8 mouse cellular contexts compared by ENCODE assay signal in the genomic region with DNA sequence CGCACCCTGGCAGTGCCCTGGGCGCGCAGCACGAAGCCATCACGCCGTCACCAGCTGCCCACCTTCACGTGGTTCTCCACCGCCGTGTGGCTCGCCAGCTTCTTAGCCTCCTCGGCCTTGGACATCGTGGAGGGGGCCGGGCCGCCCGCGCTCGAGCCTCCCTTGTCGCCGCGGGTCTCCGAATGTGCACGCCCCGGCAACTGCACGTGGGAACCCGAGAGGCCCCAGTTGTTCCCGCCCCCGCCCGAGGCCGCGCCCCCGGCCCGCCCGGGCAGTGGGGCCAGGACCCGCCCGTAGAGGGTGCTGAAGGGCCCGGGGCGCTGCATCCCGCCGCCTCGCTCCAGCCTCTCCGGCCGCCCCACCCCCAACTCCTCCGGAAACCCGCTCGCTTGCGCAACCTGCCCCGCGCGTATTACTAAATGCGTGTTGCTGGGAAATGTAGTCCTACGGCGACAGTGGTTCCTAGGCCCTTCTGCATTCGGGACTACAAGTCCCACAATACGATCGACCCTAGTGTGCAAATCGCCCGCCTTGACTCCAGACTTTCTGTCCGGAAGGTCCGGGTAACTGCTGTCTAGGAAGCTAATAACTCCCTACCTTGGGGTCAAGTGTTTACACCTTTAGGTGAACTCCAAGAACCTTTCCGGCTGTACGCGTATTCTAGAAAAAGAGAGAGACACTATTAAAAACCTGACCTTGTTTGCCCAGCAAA. TPM values are rescaled to one million over a fixed set of nuclear protein-coding genes. Genes with fewer than 3 reads are reported as not detected.
A peak's percentile ranks its signal among the peaks of the same experiment; 100 is the strongest.
DNase-seq lines count a peak whose midpoint lies in the region; ATAC-seq and TF ChIP-seq lines count a peak whose summit lies in the region.

A gene (minus strand): TSS at position 409 of the 712 bp plus-strand sequence.

- no peaks in the 10 kb centered on the region for H3K27me3 ChIP-seq in heart, embryonic 10.5 days (ENCODE audit: insufficient read depth, poor library complexity, severe bottlenecking)
- H3K27me3 ChIP-seq in kidney, embryonic 15.5 days, result no peaks in the 10 kb centered on the region

- H3K27ac ChIP-seq in bone marrow macrophage, adult 2 months (ENCODE audit: insufficient read depth, low read depth, low read length), result peak within 1 kb of the TSS; percentile 77
- no peak within 1 kb of the TSS; the same call in 1 of the 2 replicates for H3K27ac ChIP-seq in embryonic fibroblast, embryonic 13.5 days (ENCODE audit: insufficient read depth, low read length)
- peak within 1 kb of the TSS; percentile 91 for H3K27ac ChIP-seq in heart, embryonic 10.5 days
- H3K27ac ChIP-seq in kidney, embryonic 15.5 days, result peak within 1 kb of the TSS; percentile 88

- no peaks in the 10 kb centered on the region for H3K9me3 ChIP-seq in heart, embryonic 10.5 days
- no peaks in the 10 kb centered on the region for H3K9me3 ChIP-seq in kidney, embryonic 15.5 days (replicated peaks)

- peak within 1 kb of the TSS; percentile 93 for H3K4me2 ChIP-seq in kidney, embryonic 15.5 days

- peak within 1 kb of the TSS; percentile 94 for H3K4me3 ChIP-seq in bone marrow macrophage, adult 2 months (ENCODE audit: insufficient read depth, low read length)
- H3K4me3 ChIP-seq in embryonic fibroblast, embryonic 13.5 days (ENCODE audit: insufficient read depth, low read length), result peak within 1 kb of the TSS; percentile 70
- H3K4me3 ChIP-seq in heart, embryonic 10.5 days, result peak within 1 kb of the TSS; percentile 72
- peak within 1 kb of the TSS; percentile 76 for H3K4me3 ChIP-seq in kidney, embryonic 15.5 days (replicated peaks)

- peak; percentile 98 for ATAC-seq in kidney, embryonic 15.5 days (replicated peaks; ENCODE audit: low FRiP score)
- peak; percentile 96 for ATAC-seq in monocyte, adult 5-6 weeks (replicated peaks; ENCODE audit: insufficient number of reproducible peaks, low FRiP score, low TSS enrichment, poor library complexity, severe bottlenecking)

- DNase-seq in A20 (ENCODE audit: low read depth, low spot score), result peak; percentile 93
- peak; percentile 99 for DNase-seq in heart, embryonic 10.5 days (ENCODE audit: low spot score)
- peak; percentile 98 for DNase-seq in liver
- peak; percentile 97 to 98 for DNase-seq in spleen, postnatal 4 days (ENCODE audit: low spot score in 2 of 2)

- no peaks in the 10 kb centered on the region for H3K36me3 ChIP-seq in heart, embryonic 10.5 days
- H3K36me3 ChIP-seq in kidney, embryonic 15.5 days, result no peaks in the 10 kb centered on the region

- peak within 1 kb of the TSS; percentile 71 for H3K9ac ChIP-seq in kidney, embryonic 15.5 days

- H3K4me1 ChIP-seq in bone marrow macrophage, adult 2 months (ENCODE audit: control insufficient read depth, insufficient read depth, low read length), result peaks cover 22% of the 10 kb centered on the region
- H3K4me1 ChIP-seq in embryonic fibroblast, embryonic 13.5 days (ENCODE audit: control insufficient read depth, insufficient read depth, low read length), result no peaks in the 10 kb centered on the region; the same call in 1 of the 2 replicates
- H3K4me1 ChIP-seq in heart, embryonic 10.5 days, result peaks cover 23% of the 10 kb centered on the region
- H3K4me1 ChIP-seq in kidney, embryonic 15.5 days, result peaks cover 20% of the 10 kb centered on the region

- no peak for TF ChIP-seq CTCF in bone marrow macrophage, adult 2 months (IDR thresholded peaks at IDR 0.05; ENCODE audit: low read depth, low read length)
- TF ChIP-seq CTCF in embryonic fibroblast, embryonic 13.5 days (IDR thresholded peaks at IDR 0.05; ENCODE audit: borderline replicate concordance, insufficient read depth, low read length), result no peak

- no peak for TF ChIP-seq POLR2A in bone marrow macrophage, adult 2 months (IDR thresholded peaks at IDR 0.05; ENCODE audit: borderline replicate concordance, low read depth, low read length)
- TF ChIP-seq POLR2A in embryonic fibroblast, embryonic 13.5 days (IDR thresholded peaks at IDR 0.05; ENCODE audit: low read depth, low read length), result peak; percentile 82

- under 1% methylated on average over 62 of the region's 62 CpGs for WGBS in heart, embryonic 10.5 days
- under 1% methylated on average over 62 of the region's 62 CpGs for WGBS in kidney, embryonic 15.5 days

RNA-seq across cellular contexts. Expression of the gene that starts here (rescaled TPM):
- polyA plus RNA-seq in bone marrow macrophage, adult 2 months (2012; ENCODE audit: insufficient read depth, insufficient read length, missing spikeins), result 10.6 and 14.4 TPM in 2 replicates
- polyA plus RNA-seq in embryonic fibroblast, embryonic 13.5 days (2011; ENCODE audit: insufficient read length, low read depth, missing spikeins), result 7.8 TPM in 2 replicates
- 1.2 and 1.6 TPM in 2 replicates for polyA plus RNA-seq in heart, embryonic 10.5 days (2016; fragmentation: Nextera tagmentation; extraction: Ambion mirVana)
- 3.1 and 3.4 TPM in 2 replicates for polyA plus RNA-seq in kidney, embryonic 15.5 days (2015; fragmentation: Nextera tagmentation; extraction: Ambion mirVana)
- total RNA-seq in monocyte, adult 5-6 weeks (2017), result 52.8 to 74.0 TPM (median 63.0 TPM) in 3 replicates
